Mouse (Mus musculus): Measurements from ENCODE around the gene Clstn3. TPM values are rescaled to one million over a fixed set of nuclear protein-coding genes. Genes with fewer than 3 reads are reported as not detected.
"Not testable (repeated sequence)": the region's sequence is repeated elsewhere in the genome, so short reads cannot be mapped to it uniquely, and the experiment has no call there.

Clstn3 gene
- polyA plus RNA-seq, 1 experiment = 9.1 TPM

DNA sequence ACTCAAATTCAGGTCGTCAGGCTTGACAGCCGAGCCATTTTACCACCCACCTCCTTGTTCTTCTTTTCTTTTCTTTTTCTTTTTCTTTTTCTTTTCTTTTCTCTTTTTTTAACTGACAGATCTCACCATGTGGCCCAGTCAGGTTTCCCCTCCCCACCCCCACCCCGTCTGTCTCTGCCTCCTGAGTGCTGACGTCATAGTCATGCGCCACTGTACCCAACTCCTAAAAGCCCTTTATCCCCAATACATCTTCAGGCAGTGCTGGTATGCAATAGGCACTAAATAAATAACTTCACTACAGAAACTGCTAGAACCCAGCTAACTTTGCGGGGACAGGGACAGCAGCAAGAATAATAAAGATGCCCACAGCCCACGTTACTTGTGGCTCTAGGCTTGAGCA lies 28.3 kb downstream of the Clstn3 start:
- no peak for DNase-seq
- no peak overlapping the region for H3K4me3 ChIP-seq (replicated peaks; ENCODE audit: extremely low read depth, low read depth, low read length)
- TF ChIP-seq CTCF (IDR thresholded peaks at IDR 0.05; ENCODE audit: insufficient read depth, low read length) = no peak
- no peak for TF ChIP-seq POLR2A (IDR thresholded peaks at IDR 0.05; ENCODE audit: borderline replicate concordance, extremely low read depth, low read depth, low read length)
- no peaks in the 10 kb centered on the region for H3K4me1 ChIP-seq (ENCODE audit: control insufficient read depth, insufficient read depth, low read length)
- WGBS = 72% methylated on average over 7 of the region's 7 CpGs

GRCm38 (mm10) chr6:124435173-124435572 lies 29.4 kb downstream of the Clstn3 start:
- 64% methylated on average over 5 of the region's 5 CpGs for WGBS
- Histone ChIP-seq H3K4me1 (ENCODE audit: control insufficient read depth, insufficient read depth, low read length) (no peaks in the 10 kb centered on the region), H3K4me3 (replicated peaks; ENCODE audit: extremely low read depth, low read depth, low read length) (no peak overlapping the region)
- no peak for DNase-seq
- TF ChIP-seq CTCF (IDR thresholded peaks at IDR 0.05; ENCODE audit: insufficient read depth, low read length) = no peak
- TF ChIP-seq POLR2A (IDR thresholded peaks at IDR 0.05; ENCODE audit: borderline replicate concordance, extremely low read depth, low read depth, low read length) = no peak

DNA sequence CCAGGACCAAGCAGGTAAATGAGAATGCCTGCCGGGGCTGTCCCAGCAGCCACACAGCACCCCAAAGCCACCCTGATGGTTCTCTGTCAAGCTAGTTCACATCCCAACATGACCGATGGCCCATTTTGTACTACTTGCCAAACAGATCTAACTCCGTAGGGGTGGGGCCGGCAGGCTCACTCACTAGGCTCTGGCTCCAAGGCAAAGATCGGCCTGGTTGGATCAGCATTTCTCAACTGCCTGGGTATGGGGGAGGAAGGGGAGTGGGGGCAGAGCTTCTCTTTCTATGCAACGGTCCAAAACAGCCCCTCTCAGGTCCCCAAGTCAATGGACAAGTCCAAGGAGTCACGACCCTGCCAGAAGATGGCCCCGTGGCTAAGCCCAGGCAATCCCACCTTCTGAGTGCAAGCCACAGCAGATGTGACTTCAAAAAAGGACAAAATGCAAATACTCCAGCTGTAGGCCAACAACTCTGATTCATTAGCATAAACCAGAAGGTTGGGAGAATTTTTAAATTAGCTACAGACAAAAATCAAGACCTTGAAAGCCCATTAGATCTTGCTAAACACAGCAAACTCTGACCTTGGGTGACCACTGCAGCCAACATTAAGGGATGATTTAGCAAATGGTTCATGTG lies 30.8 kb downstream of the Clstn3 start:
- WGBS = 84% methylated on average over 8 of the region's 8 CpGs

DNA sequence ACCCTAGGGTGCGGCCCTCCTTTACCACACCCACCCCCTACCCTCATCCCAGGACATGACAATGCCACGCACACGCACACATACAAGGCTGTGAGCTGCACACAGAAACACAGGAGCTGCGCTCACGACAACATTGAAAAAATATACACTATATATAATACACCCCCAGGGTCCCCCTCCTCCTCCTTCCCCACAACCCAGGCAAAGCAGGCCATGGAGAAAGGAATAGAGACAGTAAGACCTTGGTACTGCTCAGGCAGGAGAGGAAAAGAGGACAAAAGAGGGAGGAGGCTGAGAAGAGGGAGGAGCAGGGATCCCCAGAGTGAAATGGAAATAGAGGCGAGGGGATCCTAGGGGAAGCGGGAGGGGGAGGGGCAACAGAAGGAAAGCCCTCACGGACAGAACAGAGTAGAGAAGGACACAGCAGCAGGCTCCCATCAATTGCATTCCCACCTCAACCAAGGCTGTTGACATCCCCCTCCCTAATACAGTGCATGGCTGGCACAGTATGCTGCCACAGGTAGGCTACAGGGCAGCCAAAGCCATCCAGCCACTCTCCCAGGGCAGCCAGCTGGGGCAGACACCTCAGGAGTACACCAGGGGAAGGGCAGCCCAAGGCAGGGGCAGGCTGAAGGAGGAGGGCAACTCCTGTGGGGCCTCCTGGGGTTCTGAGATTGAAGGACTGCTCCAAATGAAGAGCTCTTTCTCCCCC lies 33.7 kb downstream of the Clstn3 start:
- H3K4me3 ChIP-seq (replicated peaks; ENCODE audit: extremely low read depth, low read depth, low read length) = no peak overlapping the region
- no peak for TF ChIP-seq POLR2A (IDR thresholded peaks at IDR 0.05; ENCODE audit: borderline replicate concordance, extremely low read depth, low read depth, low read length)
- TF ChIP-seq CTCF (IDR thresholded peaks at IDR 0.05; ENCODE audit: insufficient read depth, low read length) = no peak
- 65% methylated on average over 8 of the region's 8 CpGs for WGBS
- H3K4me1 ChIP-seq (ENCODE audit: control insufficient read depth, insufficient read depth, low read length) = no peaks in the 10 kb centered on the region
- no peak for DNase-seq

More for the DNA sequence above, 30.8 kb downstream of the Clstn3 start:
- DNase-seq = no peak
- H3K4me1 ChIP-seq (ENCODE audit: control insufficient read depth, insufficient read depth, low read length) = no peaks in the 10 kb centered on the region
- TF ChIP-seq CTCF (IDR thresholded peaks at IDR 0.05; ENCODE audit: insufficient read depth, low read length) (no peak), POLR2A (IDR thresholded peaks at IDR 0.05; ENCODE audit: borderline replicate concordance, extremely low read depth, low read depth, low read length) (no peak)
- no peak overlapping the region for H3K4me3 ChIP-seq (replicated peaks; ENCODE audit: extremely low read depth, low read depth, low read length)

- 70% methylated on average over 3 of the region's 3 CpGs for WGBS
- DNase-seq = no peak
- H3K4me3 ChIP-seq (replicated peaks; ENCODE audit: extremely low read depth, low read depth, low read length) = no peak overlapping the region
- TF ChIP-seq CTCF (IDR thresholded peaks at IDR 0.05; ENCODE audit: insufficient read depth, low read length) = no peak
- no peak for TF ChIP-seq POLR2A (IDR thresholded peaks at IDR 0.05; ENCODE audit: borderline replicate concordance, extremely low read depth, low read depth, low read length)
- H3K4me1 ChIP-seq (ENCODE audit: control insufficient read depth, insufficient read depth, low read length) = no peaks in the 10 kb centered on the region; the same call in 1 of the 2 replicates
These were observed 34.2 kb downstream of the Clstn3 start for GRCm38 (mm10) chr6:124430379-124430778.

DNA sequence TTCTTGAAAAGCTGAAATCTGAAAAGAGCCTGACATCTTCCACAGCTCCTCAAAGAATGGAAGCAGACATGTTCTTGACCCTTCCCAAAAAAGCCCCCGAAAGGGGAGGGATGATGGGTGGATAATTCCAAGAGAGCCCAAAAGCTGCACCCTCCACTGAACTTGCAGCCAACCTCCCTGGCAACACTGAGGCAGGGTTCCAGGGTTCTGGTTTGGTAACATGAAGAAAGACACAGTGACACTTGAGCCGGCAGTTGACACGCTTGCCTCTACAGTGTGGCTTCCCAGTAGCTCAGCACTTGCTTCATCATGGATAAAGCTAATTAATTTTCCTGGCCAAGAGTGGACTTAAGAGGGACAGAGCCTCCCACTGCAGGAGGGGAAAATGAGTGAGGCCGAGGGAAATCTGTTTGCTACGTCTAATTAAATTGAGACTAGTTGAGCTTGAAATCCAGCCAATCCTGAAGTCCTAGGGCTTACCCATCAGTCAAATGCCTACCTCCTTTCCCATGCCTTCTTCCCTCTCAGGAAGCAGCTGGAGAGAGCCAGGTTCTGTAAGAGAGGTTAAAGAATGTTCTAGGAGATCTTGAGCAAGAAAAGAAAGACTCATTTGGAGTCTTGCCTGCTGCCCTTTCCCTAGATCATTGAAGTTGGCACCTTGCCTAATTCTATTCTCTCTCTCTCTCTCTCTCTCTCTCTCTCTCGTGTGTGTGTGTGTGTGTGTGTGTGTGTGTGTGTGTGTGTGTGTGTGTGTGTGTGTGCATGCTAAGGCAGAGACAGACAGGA lies 36.6 kb downstream of the Clstn3 start:
- TF ChIP-seq POLR2A (IDR thresholded peaks at IDR 0.05; ENCODE audit: borderline replicate concordance, extremely low read depth, low read depth, low read length) (no peak), CTCF (IDR thresholded peaks at IDR 0.05; ENCODE audit: insufficient read depth, low read length) (no peak)
- no peak overlapping the region for H3K4me3 ChIP-seq (replicated peaks; ENCODE audit: extremely low read depth, low read depth, low read length)
- no peak for DNase-seq
- H3K4me1 ChIP-seq (ENCODE audit: control insufficient read depth, insufficient read depth, low read length) = no peaks in the 10 kb centered on the region; the same call in 1 of the 2 replicates
- 52% methylated on average over 5 of the region's 6 CpGs for WGBS

GRCm38 (mm10) chr6:124427289-124427688 lies 37.3 kb downstream of the Clstn3 start:
- DNase-seq = no peak
- Histone ChIP-seq H3K4me3 (replicated peaks; ENCODE audit: extremely low read depth, low read depth, low read length) (no peak overlapping the region), H3K4me1 (ENCODE audit: control insufficient read depth, insufficient read depth, low read length) (no peaks in the 10 kb centered on the region; the same call in 1 of the 2 replicates)
- no peak for TF ChIP-seq CTCF (IDR thresholded peaks at IDR 0.05; ENCODE audit: insufficient read depth, low read length)
- no peak for TF ChIP-seq POLR2A (IDR thresholded peaks at IDR 0.05; ENCODE audit: borderline replicate concordance, extremely low read depth, low read depth, low read length)
- 61% methylated on average over 7 of the region's 7 CpGs for WGBS

DNA sequence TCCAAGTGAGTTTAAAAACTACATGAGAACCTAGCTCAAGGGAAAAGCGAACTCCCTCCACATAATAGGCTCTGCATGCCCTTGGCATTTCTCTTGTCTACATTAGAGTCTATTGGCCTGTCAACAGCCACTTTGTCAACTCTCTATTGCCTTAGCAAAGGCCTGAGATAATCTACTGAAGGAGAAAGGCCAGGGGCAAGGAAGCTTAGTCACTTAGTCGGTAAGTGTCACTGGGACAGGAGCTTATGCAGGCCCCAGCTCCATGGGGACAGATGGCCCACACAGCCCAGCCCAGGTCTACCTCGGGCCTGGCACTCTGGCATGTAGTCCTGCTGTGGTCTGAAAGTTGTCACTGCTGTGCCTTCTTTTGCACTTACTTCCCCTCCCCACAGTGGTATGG lies 38.0 kb downstream of the Clstn3 start:
- WGBS = 45% methylated on average over 3 of the region's 3 CpGs
- TF ChIP-seq CTCF (IDR thresholded peaks at IDR 0.05; ENCODE audit: insufficient read depth, low read length) (no peak), POLR2A (IDR thresholded peaks at IDR 0.05; ENCODE audit: borderline replicate concordance, extremely low read depth, low read depth, low read length) (no peak)
- no peak overlapping the region for H3K4me3 ChIP-seq (replicated peaks; ENCODE audit: extremely low read depth, low read depth, low read length)
- no peak for DNase-seq
- no peaks in the 10 kb centered on the region; the same call in 1 of the 2 replicates for H3K4me1 ChIP-seq (ENCODE audit: control insufficient read depth, insufficient read depth, low read length)

DNA sequence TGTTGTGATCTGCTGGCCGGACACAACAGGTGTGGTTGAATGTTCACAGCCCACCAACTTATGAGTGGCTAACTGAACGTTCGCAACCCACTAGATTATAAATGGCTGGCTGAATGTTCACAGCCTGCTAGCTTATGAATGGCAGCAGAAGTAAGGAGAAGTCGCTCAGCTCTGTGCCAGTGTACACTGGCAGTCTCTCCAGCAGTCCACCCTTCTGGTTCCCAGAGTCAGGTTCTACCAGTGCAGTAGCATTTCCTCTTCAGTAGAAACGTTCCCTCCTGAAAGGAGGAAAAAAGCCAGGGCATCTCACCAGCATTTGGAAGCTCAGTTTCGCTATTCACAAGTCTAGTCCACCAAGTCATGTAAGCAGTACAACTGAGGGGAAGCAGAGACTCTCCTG lies 39.1 kb downstream of the Clstn3 start:
- no peak for TF ChIP-seq CTCF (IDR thresholded peaks at IDR 0.05; ENCODE audit: insufficient read depth, low read length)
- no peak for TF ChIP-seq POLR2A (IDR thresholded peaks at IDR 0.05; ENCODE audit: borderline replicate concordance, extremely low read depth, low read depth, low read length)
- WGBS = 69% methylated on average over 6 of the region's 6 CpGs
- DNase-seq = no peak
- Histone ChIP-seq H3K4me3 (replicated peaks; ENCODE audit: extremely low read depth, low read depth, low read length) (no peak overlapping the region), H3K4me1 (ENCODE audit: control insufficient read depth, insufficient read depth, low read length) (no peaks in the 10 kb centered on the region; the same call in 1 of the 2 replicates)

DNA sequence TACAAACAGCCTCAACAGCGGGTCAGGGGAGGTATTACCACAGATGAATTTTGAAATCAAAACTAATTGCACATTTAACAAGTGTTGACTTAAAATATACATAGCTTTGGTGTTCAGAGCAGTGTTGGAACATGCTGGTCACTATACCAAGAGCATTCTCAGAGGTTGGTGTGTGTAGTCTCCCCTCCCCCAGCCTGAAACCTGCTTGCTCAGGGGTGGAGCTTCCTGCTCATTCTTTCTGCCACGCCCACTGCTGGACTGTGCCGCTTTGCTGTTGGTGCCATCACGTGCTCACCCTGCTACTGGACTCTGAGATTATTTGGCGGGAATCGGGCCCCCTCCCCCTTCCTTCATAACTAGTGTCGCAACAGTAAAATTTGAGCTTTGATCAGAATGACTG lies 39.6 kb downstream of the Clstn3 start:
- peak; percentile 23 for DNase-seq
- not testable (repeated sequence) for H3K4me3 ChIP-seq (replicated peaks; ENCODE audit: extremely low read depth, low read depth, low read length); H3K4me1 ChIP-seq (ENCODE audit: control insufficient read depth, insufficient read depth, low read length)
- WGBS = 39% methylated on average over 7 of the region's 7 CpGs
